Mouse (Mus musculus): ENCODE results near the gene Cxcl5. TPM values are rescaled to one million over a fixed set of nuclear protein-coding genes. Genes with fewer than 3 reads are reported as not detected.
"Not testable (repeated sequence)": the region's sequence is repeated elsewhere in the genome, so short reads cannot be mapped to it uniquely, and the experiment has no call there.

Cxcl5 gene
- polyA plus RNA-seq, 1 experiment from 2014 or later: 0.19 TPM

- ATAC-seq (ENCODE audit: insufficient number of reproducible peaks, low FRiP score, low TSS enrichment, low read depth) (peak; percentile 76), DNase-seq (ENCODE audit: low spot score) (peak; percentile 59)
- Histone ChIP-seq H3K27ac (replicated peaks; ENCODE audit: low read depth, low read length) (no peak overlapping the region), H3K4me1 (ENCODE audit: control insufficient read depth, insufficient read depth, low read length) (peaks cover 8% of the 10 kb centered on the region), H3K9me3 (ENCODE audit: control insufficient read depth, low read length) (no peaks in the 10 kb centered on the region), H3K27me3 (ENCODE audit: control insufficient read depth, insufficient read depth, low read length) (no peaks in the 10 kb centered on the region), H3K36me3 (ENCODE audit: control insufficient read depth, insufficient read depth, low read length) (no peaks in the 10 kb centered on the region), H3K4me3 (ENCODE audit: low read depth, low read length) (no peak overlapping the region), H3K9ac (ENCODE audit: low read length) (no peak overlapping the region), H3K4me2 (ENCODE audit: low read depth, severe bottlenecking) (no peak overlapping the region)
- 11% methylated on average over 8 of the region's 8 CpGs for WGBS
These were observed 30.9 kb downstream of the Cxcl5 start for GRCm38 (mm10) chr5:90790074-90790502.

GRCm38 (mm10) chr5:90794195-90794625, 35.0 kb downstream of the Cxcl5 start, which contains the start of gene Cxcl15:
TSS of gene Cxcl15 (plus strand) at chr5:90794534.
- WGBS: 70% methylated on average over 5 of the region's 5 CpGs
- DNase-seq (ENCODE audit: low spot score): no peak
- Histone ChIP-seq H3K4me1 (ENCODE audit: control insufficient read depth, insufficient read depth, low read length) (peaks cover 6% of the 10 kb centered on the region; the same call in 1 of the 2 replicates), H3K4me2 (ENCODE audit: low read depth, severe bottlenecking) (no peak within 1 kb of the TSS), H3K4me3 (ENCODE audit: low read depth, low read length) (no peak within 1 kb of the TSS), H3K27me3 (ENCODE audit: control insufficient read depth, insufficient read depth, low read length) (no peaks in the 10 kb centered on the region), H3K9ac (ENCODE audit: low read length) (no peak within 1 kb of the TSS), H3K9me3 (ENCODE audit: control insufficient read depth, low read length) (no peaks in the 10 kb centered on the region), H3K36me3 (ENCODE audit: control insufficient read depth, insufficient read depth, low read length) (no peaks in the 10 kb centered on the region), H3K27ac (replicated peaks; ENCODE audit: low read depth, low read length) (no peak within 1 kb of the TSS)
- no peak for ATAC-seq (ENCODE audit: insufficient number of reproducible peaks, low FRiP score, low TSS enrichment, low read depth)

GRCm38 (mm10) chr5:90795392-90795791, 36.2 kb downstream of the Cxcl5 start:
- H3K4me1 ChIP-seq (ENCODE audit: control insufficient read depth, insufficient read depth, low read length); H3K27me3 ChIP-seq (ENCODE audit: control insufficient read depth, insufficient read depth, low read length); H3K4me2 ChIP-seq (ENCODE audit: low read depth, severe bottlenecking); H3K9ac ChIP-seq (ENCODE audit: low read length); DNase-seq (ENCODE audit: low spot score); ATAC-seq (ENCODE audit: insufficient number of reproducible peaks, low FRiP score, low TSS enrichment, low read depth); H3K9me3 ChIP-seq (ENCODE audit: control insufficient read depth, low read length); H3K4me3 ChIP-seq (ENCODE audit: low read depth, low read length); H3K27ac ChIP-seq (replicated peaks; ENCODE audit: low read depth, low read length); H3K36me3 ChIP-seq (ENCODE audit: control insufficient read depth, insufficient read depth, low read length): not testable (repeated sequence)
- WGBS: 84% methylated on average over 2 of the region's 2 CpGs

- no peak for ATAC-seq (ENCODE audit: insufficient number of reproducible peaks, low FRiP score, low TSS enrichment, low read depth)
- Histone ChIP-seq H3K4me1 (ENCODE audit: control insufficient read depth, insufficient read depth, low read length) (no peaks in the 10 kb centered on the region), H3K36me3 (ENCODE audit: control insufficient read depth, insufficient read depth, low read length) (no peaks in the 10 kb centered on the region), H3K9ac (ENCODE audit: low read length) (no peak overlapping the region), H3K4me2 (ENCODE audit: low read depth, severe bottlenecking) (no peak overlapping the region), H3K9me3 (ENCODE audit: control insufficient read depth, low read length) (no peaks in the 10 kb centered on the region), H3K27me3 (ENCODE audit: control insufficient read depth, insufficient read depth, low read length) (no peaks in the 10 kb centered on the region), H3K27ac (replicated peaks; ENCODE audit: low read depth, low read length) (no peak overlapping the region), H3K4me3 (ENCODE audit: low read depth, low read length) (no peak overlapping the region)
- DNase-seq (ENCODE audit: low spot score): no peak
These were observed 45.4 kb downstream of the Cxcl5 start for GRCm38 (mm10) chr5:90804574-90804973.

GRCm38 (mm10) chr5:90806050-90806449, 46.9 kb downstream of the Cxcl5 start:
- no peak for DNase-seq (ENCODE audit: low spot score)
- no peaks in the 10 kb centered on the region for H3K27me3 ChIP-seq (ENCODE audit: control insufficient read depth, insufficient read depth, low read length)

GRCm38 (mm10) chr5:90807176-90807950, 48.2 kb downstream of the Cxcl5 start:
- H3K9ac ChIP-seq (ENCODE audit: low read length): no peak overlapping the region
- H3K36me3 ChIP-seq (ENCODE audit: control insufficient read depth, insufficient read depth, low read length): no peaks in the 10 kb centered on the region
- H3K27me3 ChIP-seq (ENCODE audit: control insufficient read depth, insufficient read depth, low read length): no peaks in the 10 kb centered on the region
- DNase-seq (ENCODE audit: low spot score) (no peak), ATAC-seq (ENCODE audit: insufficient number of reproducible peaks, low FRiP score, low TSS enrichment, low read depth) (no peak)
- no peak overlapping the region for H3K4me2 ChIP-seq (ENCODE audit: low read depth, severe bottlenecking)
- WGBS: 84% methylated on average over 3 of the region's 3 CpGs
- H3K4me3 ChIP-seq (ENCODE audit: low read depth, low read length): no peak overlapping the region
- H3K4me1 ChIP-seq (ENCODE audit: control insufficient read depth, insufficient read depth, low read length): no peaks in the 10 kb centered on the region
- H3K9me3 ChIP-seq (ENCODE audit: control insufficient read depth, low read length): no peaks in the 10 kb centered on the region
- no peak overlapping the region for H3K27ac ChIP-seq (replicated peaks; ENCODE audit: low read depth, low read length)

More at GRCm38 (mm10) chr5:90806050-90806449, 46.9 kb downstream of the Cxcl5 start:
- no peaks in the 10 kb centered on the region for H3K4me1 ChIP-seq (ENCODE audit: control insufficient read depth, insufficient read depth, low read length)
- no peak overlapping the region for H3K27ac ChIP-seq (replicated peaks; ENCODE audit: low read depth, low read length)
- ATAC-seq (ENCODE audit: insufficient number of reproducible peaks, low FRiP score, low TSS enrichment, low read depth): no peak
- H3K9me3 ChIP-seq (ENCODE audit: control insufficient read depth, low read length): no peaks in the 10 kb centered on the region
- H3K4me3 ChIP-seq (ENCODE audit: low read depth, low read length): no peak overlapping the region
- H3K4me2 ChIP-seq (ENCODE audit: low read depth, severe bottlenecking): no peak overlapping the region
- H3K36me3 ChIP-seq (ENCODE audit: control insufficient read depth, insufficient read depth, low read length): no peaks in the 10 kb centered on the region
- H3K9ac ChIP-seq (ENCODE audit: low read length): no peak overlapping the region

Small RNA genes within 50 kb of the gene (microRNA-seq; reads per million reads assigned to microRNA genes)
- gene Gm24322: not detected

Other genes starting within 250 kb of the Cxcl5 start
- gene Afm, start 240.4 kb upstream of the Cxcl5 start, polyA plus RNA-seq (2014; fragmentation: Nextera tagmentation; extraction: Ambion mirVana): not detected in 2 replicates
- not detected in 2 replicates for gene 5830473C10Rik, start 198.3 kb upstream of the Cxcl5 start, polyA plus RNA-seq (2014; fragmentation: Nextera tagmentation; extraction: Ambion mirVana)
- gene Rassf6, start 118.7 kb upstream of the Cxcl5 start, polyA plus RNA-seq (2014; fragmentation: Nextera tagmentation; extraction: Ambion mirVana): 0.73 and 1.1 TPM in 2 replicates
- 17.2 and 19.4 TPM in 2 replicates for gene Ppbp, start 9.2 kb downstream of the Cxcl5 start, polyA plus RNA-seq (2014; fragmentation: Nextera tagmentation; extraction: Ambion mirVana)
- 59.8 and 66.0 TPM in 2 replicates for gene Pf4, start 13.1 kb downstream of the Cxcl5 start, polyA plus RNA-seq (2014; fragmentation: Nextera tagmentation; extraction: Ambion mirVana)
- 0.29 TPM in 1 of 2 replicates, not detected in the other for gene Cxcl3, start 26.7 kb downstream of the Cxcl5 start, polyA plus RNA-seq (2014; fragmentation: Nextera tagmentation; extraction: Ambion mirVana)
- 0.09 TPM in 1 of 2 replicates, not detected in the other for gene Cxcl15, start 35.2 kb downstream of the Cxcl5 start, polyA plus RNA-seq (2014; fragmentation: Nextera tagmentation; extraction: Ambion mirVana)
- 0.32 and 0.41 TPM in 2 replicates for gene Cxcl1, start 131.9 kb downstream of the Cxcl5 start, polyA plus RNA-seq (2014; fragmentation: Nextera tagmentation; extraction: Ambion mirVana)
- gene Cxcl2, start 144.5 kb downstream of the Cxcl5 start, polyA plus RNA-seq (2014; fragmentation: Nextera tagmentation; extraction: Ambion mirVana): not detected in 2 replicates
- gene Mthfd2l, start 171.8 kb downstream of the Cxcl5 start, polyA plus RNA-seq (2014; fragmentation: Nextera tagmentation; extraction: Ambion mirVana): 67.5 and 70.0 TPM in 2 replicates